Mouse (Mus musculus): ENCODE data around the gene Lactb. TPM values are rescaled to one million over a fixed set of nuclear protein-coding genes. Genes with fewer than 3 reads are reported as not detected.
A peak's percentile ranks its signal among the peaks of the same experiment; 100 is the strongest.

Lactb gene
- polyA plus RNA-seq, 1 experiment from 2014 or later: 7.2 TPM

DNA sequence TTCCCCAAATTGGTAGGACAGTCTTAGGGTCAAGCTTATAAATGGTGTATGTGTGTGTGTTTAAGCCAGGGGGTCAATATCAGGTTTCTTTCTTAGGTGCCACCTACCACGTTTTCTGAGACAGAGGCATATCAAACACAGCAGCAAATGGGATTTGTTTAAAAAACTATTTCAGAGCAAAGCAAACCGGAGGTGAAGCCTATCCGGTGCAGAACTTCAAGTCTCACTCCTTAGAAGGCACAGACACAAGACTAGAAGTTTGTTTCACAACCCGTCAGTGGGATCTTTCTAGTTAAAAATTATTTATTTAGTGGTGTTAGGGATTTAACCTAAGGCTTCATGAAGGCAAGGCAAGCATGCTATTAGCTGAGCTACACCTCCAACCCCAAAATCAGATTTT lies 30.1 kb downstream of the Lactb start:
- no peaks in the 10 kb centered on the region for H3K27me3 ChIP-seq
- H3K4me3 ChIP-seq: peak overlapping the region; percentile 82
- WGBS: 6% methylated on average over 4 of the region's 4 CpGs
- peaks cover 14% of the 10 kb centered on the region; the same call in 1 of the 2 replicates for H3K4me1 ChIP-seq
- H3K36me3 ChIP-seq: peaks cover 12% of the 10 kb centered on the region
- H3K27ac ChIP-seq: peak overlapping the region; percentile 93
- peak overlapping the region; percentile 76 for H3K4me2 ChIP-seq
- H3K9ac ChIP-seq: peak overlapping the region; percentile 87
- no peak for ATAC-seq (ENCODE audit: borderline replicate concordance, extremely low read depth, low FRiP score, low TSS enrichment)
- no peaks in the 10 kb centered on the region for H3K9me3 ChIP-seq

GRCm38 (mm10) chr9:66938836-66939235 lies 36.4 kb downstream of the Lactb start:
- Histone ChIP-seq H3K9me3 (no peaks in the 10 kb centered on the region), H3K27me3 (no peaks in the 10 kb centered on the region), H3K4me2 (no peak overlapping the region), H3K4me3 (no peak overlapping the region), H3K27ac (no peak overlapping the region), H3K4me1 (peaks cover 11% of the 10 kb centered on the region; the same call in 1 of the 2 replicates), H3K36me3 (no peaks in the 10 kb centered on the region), H3K9ac (no peak overlapping the region)
- ATAC-seq (ENCODE audit: borderline replicate concordance, extremely low read depth, low FRiP score, low TSS enrichment): no peak
- WGBS: 4% methylated on average over 4 of the region's 4 CpGs

DNA sequence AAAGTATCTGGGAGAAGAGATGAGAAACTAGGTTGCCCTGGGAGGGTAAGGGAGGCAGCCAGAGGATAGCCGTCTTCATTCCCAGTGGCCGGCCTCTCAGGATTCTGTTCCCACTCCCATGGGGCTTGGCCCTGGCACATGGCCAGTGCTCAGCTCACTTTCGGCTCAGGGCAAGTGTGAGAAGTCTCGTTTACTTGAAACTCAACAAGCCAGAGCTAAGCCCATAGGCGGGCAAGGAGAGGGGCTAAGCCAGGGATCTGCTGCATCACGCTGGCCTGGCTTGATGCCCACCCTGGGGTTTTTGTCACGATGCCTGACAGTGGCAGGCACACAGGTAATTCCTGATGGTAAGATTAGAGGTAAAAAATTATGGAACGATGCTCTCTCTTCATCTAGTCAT lies 37.8 kb downstream of the Lactb start:
- Histone ChIP-seq H3K9ac (no peak overlapping the region), H3K36me3 (no peaks in the 10 kb centered on the region), H3K27ac (no peak overlapping the region), H3K4me3 (no peak overlapping the region), H3K4me1 (peaks cover 11% of the 10 kb centered on the region; the same call in 1 of the 2 replicates), H3K9me3 (no peaks in the 10 kb centered on the region), H3K27me3 (no peaks in the 10 kb centered on the region), H3K4me2 (no peak overlapping the region)
- ATAC-seq (ENCODE audit: borderline replicate concordance, extremely low read depth, low FRiP score, low TSS enrichment): no peak
- WGBS: 44% methylated on average over 8 of the region's 8 CpGs

GRCm38 (mm10) chr9:66933869-66934808 lies 41.1 kb downstream of the Lactb start:
- no peak for ATAC-seq (ENCODE audit: borderline replicate concordance, extremely low read depth, low FRiP score, low TSS enrichment)
- Histone ChIP-seq H3K4me1 (peaks cover 7% of the 10 kb centered on the region; the same call in 1 of the 2 replicates), H3K4me2 (no peak overlapping the region), H3K27ac (no peak overlapping the region), H3K9me3 (no peaks in the 10 kb centered on the region), H3K27me3 (no peaks in the 10 kb centered on the region), H3K36me3 (no peaks in the 10 kb centered on the region), H3K9ac (no peak overlapping the region), H3K4me3 (no peak overlapping the region)
- WGBS: 74% methylated on average over 19 of the region's 19 CpGs

DNA sequence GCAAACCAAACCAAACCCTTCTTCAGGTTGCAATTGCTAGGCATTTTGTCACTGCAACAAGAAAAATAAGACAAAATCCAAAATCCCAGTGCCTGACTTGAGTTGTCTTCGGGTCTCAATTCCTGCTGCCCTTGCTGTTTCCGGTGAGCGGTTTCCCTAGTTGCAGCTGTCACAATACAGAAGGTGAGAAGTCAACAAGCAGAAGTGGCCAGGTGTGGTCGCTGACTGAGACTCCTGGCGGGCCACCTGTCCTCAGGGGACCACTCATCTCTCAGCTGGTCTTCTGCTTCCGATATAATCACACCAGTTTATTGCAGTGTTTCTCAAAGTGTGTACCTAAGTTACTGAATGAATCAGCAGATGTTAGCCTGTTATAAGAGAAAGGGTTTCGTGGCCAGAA lies 44.9 kb downstream of the Lactb start:
- H3K27ac ChIP-seq: no peak overlapping the region
- no peaks in the 10 kb centered on the region for H3K4me1 ChIP-seq
- no peak overlapping the region for H3K4me2 ChIP-seq
- H3K4me3 ChIP-seq: no peak overlapping the region
- 37% methylated on average over 7 of the region's 7 CpGs for WGBS
- ATAC-seq (ENCODE audit: borderline replicate concordance, extremely low read depth, low FRiP score, low TSS enrichment): no peak
- no peaks in the 10 kb centered on the region for H3K9me3 ChIP-seq
- H3K9ac ChIP-seq: no peak overlapping the region
- no peaks in the 10 kb centered on the region for H3K27me3 ChIP-seq
- no peaks in the 10 kb centered on the region for H3K36me3 ChIP-seq

- no peak for ATAC-seq (ENCODE audit: borderline replicate concordance, extremely low read depth, low FRiP score, low TSS enrichment)
- no peak overlapping the region for H3K4me3 ChIP-seq
- 87% methylated on average over 8 of the region's 8 CpGs for whole genome bisulfite sequencing
- H3K4me1 ChIP-seq: no peaks in the 10 kb centered on the region
- no peaks in the 10 kb centered on the region for H3K27me3 ChIP-seq
- no peak overlapping the region for H3K9ac ChIP-seq
- H3K9me3 ChIP-seq: no peaks in the 10 kb centered on the region
- no peak overlapping the region for H3K4me2 ChIP-seq
- no peaks in the 10 kb centered on the region for H3K36me3 ChIP-seq
- no peak overlapping the region for H3K27ac ChIP-seq
Measured at GRCm38 (mm10) chr9:66927696-66928402, 47.4 kb downstream of the Lactb start.

GRCm38 (mm10) chr9:66925853-66926252 lies 49.4 kb downstream of the Lactb start:
- no peak for ATAC-seq (ENCODE audit: borderline replicate concordance, extremely low read depth, low FRiP score, low TSS enrichment)
- no peaks in the 10 kb centered on the region for H3K9me3 ChIP-seq
- 68% methylated on average over 3 of the region's 3 CpGs for WGBS
- H3K27me3 ChIP-seq: no peaks in the 10 kb centered on the region
- H3K36me3 ChIP-seq: no peaks in the 10 kb centered on the region
- H3K4me3 ChIP-seq: no peak overlapping the region
- no peak overlapping the region for H3K9ac ChIP-seq
- H3K4me2 ChIP-seq: no peak overlapping the region
- 0 out of 2 replicates have a peak, but pooled peaks cover under 1% of the 10 kb centered on the region for H3K4me1 ChIP-seq
- no peak overlapping the region for H3K27ac ChIP-seq

DNA sequence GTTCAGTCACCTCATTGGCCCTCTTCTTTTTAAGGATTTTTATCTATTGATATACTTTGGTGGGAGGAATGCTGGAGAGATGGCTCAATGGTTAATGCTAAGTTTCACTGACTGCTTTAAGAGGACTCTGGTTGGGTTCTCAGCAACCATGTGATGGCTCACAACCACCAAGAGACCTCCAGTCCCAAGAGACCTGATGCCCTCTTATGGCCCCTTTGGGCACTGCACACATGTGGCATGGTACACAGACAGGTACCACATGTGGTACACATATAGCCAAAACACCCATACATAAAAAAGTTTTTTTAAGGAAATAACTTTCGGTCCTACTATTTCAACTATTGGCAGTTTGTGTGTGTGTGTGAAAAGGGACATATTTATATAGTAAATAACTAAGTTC lies 53.2 kb downstream of the Lactb start:
- Histone ChIP-seq H3K4me3 (no peak overlapping the region), H3K4me1 (0 out of 2 replicates have a peak, but pooled peaks cover 20% of the 10 kb centered on the region), H3K27me3 (no peaks in the 10 kb centered on the region), H3K9ac (no peak overlapping the region), H3K36me3 (no peaks in the 10 kb centered on the region), H3K4me2 (no peak overlapping the region), H3K27ac (no peak overlapping the region), H3K9me3 (no peaks in the 10 kb centered on the region)
- ATAC-seq (ENCODE audit: borderline replicate concordance, extremely low read depth, low FRiP score, low TSS enrichment): no peak
- WGBS: 95% methylated on average over 1 of the region's 1 CpGs

- 6% methylated on average over 6 of the region's 6 CpGs for whole genome bisulfite sequencing
- ATAC-seq (ENCODE audit: borderline replicate concordance, extremely low read depth, low FRiP score, low TSS enrichment): no peak
- Histone ChIP-seq H3K27me3 (no peaks in the 10 kb centered on the region), H3K36me3 (no peaks in the 10 kb centered on the region), H3K27ac (no peak overlapping the region), H3K4me3 (no peak overlapping the region), H3K4me2 (peak overlapping the region; percentile 85), H3K4me1 (peaks cover 33% of the 10 kb centered on the region; the same call in 1 of the 2 replicates), H3K9ac (no peak overlapping the region), H3K9me3 (no peaks in the 10 kb centered on the region)
Measured at GRCm38 (mm10) chr9:66920488-66921279, 54.6 kb downstream of the Lactb start.

DNA sequence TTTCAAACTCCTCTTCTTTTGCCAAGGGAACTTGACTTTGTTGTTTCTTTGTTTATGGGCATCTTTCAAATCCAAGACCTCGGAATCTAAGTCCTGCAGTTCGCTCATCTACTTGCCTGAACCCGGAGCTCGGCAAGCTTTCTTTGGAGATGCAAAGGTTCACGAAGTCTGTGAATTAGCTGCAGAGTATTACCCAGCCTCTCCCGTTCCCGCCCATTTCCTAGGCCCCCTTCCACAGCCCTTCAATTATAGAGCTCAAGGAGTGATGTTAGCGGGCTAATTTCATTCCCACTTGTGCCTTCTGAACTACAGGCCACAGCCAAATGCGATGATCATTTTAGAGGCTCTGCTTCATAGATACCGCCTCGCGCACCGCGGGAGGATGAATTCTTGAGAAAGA lies 55.3 kb downstream of the Lactb start:
- no peaks in the 10 kb centered on the region for H3K9me3 ChIP-seq
- peak overlapping the region; percentile 43 for H3K9ac ChIP-seq
- peak overlapping the region; percentile 67 for H3K4me3 ChIP-seq
- peak; percentile 12; the same call in 1 of the 2 replicates for ATAC-seq (ENCODE audit: borderline replicate concordance, extremely low read depth, low FRiP score, low TSS enrichment)
- no peaks in the 10 kb centered on the region for H3K27me3 ChIP-seq
- WGBS: under 1% methylated on average over 14 of the region's 14 CpGs
- H3K4me2 ChIP-seq: peak overlapping the region; percentile 85
- no peaks in the 10 kb centered on the region for H3K36me3 ChIP-seq
- peak overlapping the region; percentile 61 for H3K27ac ChIP-seq
- H3K4me1 ChIP-seq: peaks cover 38% of the 10 kb centered on the region; the same call in 1 of the 2 replicates

DNA sequence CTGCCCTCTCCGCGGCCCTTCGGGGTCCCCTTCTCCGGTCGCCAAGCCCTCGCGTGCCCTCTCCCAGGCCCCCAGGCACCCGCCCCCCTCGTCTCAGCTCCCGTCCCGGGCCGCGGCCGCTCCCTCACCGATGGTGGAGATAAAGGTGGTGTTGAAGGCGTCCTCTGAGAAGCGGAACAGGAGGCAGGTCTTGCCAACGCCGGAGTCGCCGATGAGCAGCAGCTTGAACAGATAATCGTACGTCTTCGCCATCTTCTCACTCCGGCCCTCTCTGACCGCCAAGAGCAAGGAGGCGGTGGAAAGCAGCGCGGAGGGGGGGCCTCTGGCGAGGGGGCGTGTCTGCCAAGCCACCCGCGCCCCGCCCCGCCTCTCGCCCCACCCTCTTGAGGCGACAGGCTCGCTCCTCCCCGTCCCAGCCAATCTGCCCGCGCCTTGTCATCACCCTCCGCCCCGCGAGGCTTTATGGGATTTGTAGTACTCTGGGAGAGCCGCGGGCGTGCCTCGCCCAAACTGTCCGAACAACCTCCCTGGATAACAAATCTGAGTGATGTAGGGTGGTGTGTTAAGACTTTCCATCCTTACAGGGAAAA lies 55.8 kb downstream of the Lactb start, which contains the start of gene Rab8b:
Rab8b (minus strand) TSS at position 306 of the 590 bp plus-strand sequence.
- ATAC-seq (ENCODE audit: borderline replicate concordance, extremely low read depth, low FRiP score, low TSS enrichment): peak; percentile 98
- under 1% methylated on average over 49 of the region's 49 CpGs for WGBS
- H3K27ac ChIP-seq: peak within 1 kb of the TSS; percentile 85
- peaks cover 42% of the 10 kb centered on the region; the same call in 1 of the 2 replicates for H3K4me1 ChIP-seq
- H3K9me3 ChIP-seq: no peaks in the 10 kb centered on the region
- H3K4me3 ChIP-seq: peak within 1 kb of the TSS; percentile 67
- no peaks in the 10 kb centered on the region for H3K27me3 ChIP-seq
- peak within 1 kb of the TSS; percentile 85 for H3K4me2 ChIP-seq
- no peaks in the 10 kb centered on the region for H3K36me3 ChIP-seq
- H3K9ac ChIP-seq: peak within 1 kb of the TSS; percentile 85
